ENCODE assay signal across 9 mouse cellular contexts in genomic region chr5:127243209-127243608, GRCm38 (mm10). TPM values are rescaled to one million over a fixed set of nuclear protein-coding genes. Genes with fewer than 3 reads are reported as not detected.
DNase-seq lines count a peak whose midpoint lies in the region; ATAC-seq and TF ChIP-seq lines count a peak whose summit lies in the region.
"Had no signal": no experiment of that assay in that cellular context is flagged by ENCODE, and none has a peak within 500 bp of the region (broad histone marks: within the 10 kb centered on the region; RNA-seq: fewer than 3 reads in every experiment).

No protein-coding gene starts in this region.

- peak overlapping the region; percentile 36; the same call in 1 of the 2 replicates for H3K9ac ChIP-seq in lung, postnatal 0 days (replicated peaks; ENCODE audit: low read depth)
- H3K9ac ChIP-seq in stomach, embryonic 14.5 days (replicated peaks; ENCODE audit: low read depth, low read length), result no peak overlapping the region

- no peak overlapping the region for H3K27ac ChIP-seq in lung, postnatal 0 days (ENCODE audit: low read length)
- peak overlapping the region; percentile 94 for H3K27ac ChIP-seq in limb, embryonic 10.5 days
- no peak overlapping the region for H3K27ac ChIP-seq in stomach, embryonic 14.5 days (ENCODE audit: low read length)

- H3K4me1 ChIP-seq in lung, postnatal 0 days (ENCODE audit: insufficient read depth, low read depth, low read length), result peaks cover 6% of the 10 kb centered on the region; the same call in 1 of the 2 replicates
- H3K4me1 ChIP-seq in limb, embryonic 10.5 days, result peaks cover 50% of the 10 kb centered on the region
- H3K4me1 ChIP-seq in stomach, embryonic 14.5 days (ENCODE audit: control insufficient read depth, insufficient read depth, low read length), result peaks cover 13% of the 10 kb centered on the region; the same call in 1 of the 2 replicates

- H3K27me3 ChIP-seq in lung, postnatal 0 days (replicated peaks; ENCODE audit: insufficient read depth, low read length), result no peaks in the 10 kb centered on the region
- no peaks in the 10 kb centered on the region for H3K27me3 ChIP-seq in limb, embryonic 10.5 days (ENCODE audit: low read depth, poor library complexity, severe bottlenecking)
- H3K27me3 ChIP-seq in stomach, embryonic 14.5 days (ENCODE audit: control insufficient read depth, insufficient read depth, low read length), result peaks cover 26% of the 10 kb centered on the region; the same call in 1 of the 2 replicates

- H3K4me3 ChIP-seq in lung, postnatal 0 days (ENCODE audit: low read depth, low read length), result peak overlapping the region; percentile 53
- H3K4me3 ChIP-seq in limb, embryonic 10.5 days, result peak overlapping the region; percentile 90
- peak overlapping the region; percentile 56 for H3K4me3 ChIP-seq in stomach, embryonic 14.5 days (ENCODE audit: low read depth, low read length)

- ATAC-seq in lung, postnatal 0 days, result no peak
- no peak for ATAC-seq in stomach, embryonic 14.5 days (ENCODE audit: insufficient number of reproducible peaks, insufficient read depth, low FRiP score, low read depth)

- H3K36me3 ChIP-seq in lung, postnatal 0 days (ENCODE audit: insufficient read depth, low read length), result no peaks in the 10 kb centered on the region
- H3K36me3 ChIP-seq in limb, embryonic 10.5 days, result peaks cover 16% of the 10 kb centered on the region; the same call in 1 of the 2 replicates
- H3K36me3 ChIP-seq in stomach, embryonic 14.5 days (ENCODE audit: control insufficient read depth, insufficient read depth, low read length), result no peaks in the 10 kb centered on the region

- no peak for TF ChIP-seq CTCF in lung, postnatal 0 days (IDR thresholded peaks at IDR 0.05)

- no peaks in the 10 kb centered on the region for H3K9me3 ChIP-seq in lung, postnatal 0 days (ENCODE audit: low read length)
- H3K9me3 ChIP-seq in limb, embryonic 10.5 days (replicated peaks), result no peaks in the 10 kb centered on the region; the same call in 1 of the 2 replicates
- no peaks in the 10 kb centered on the region for H3K9me3 ChIP-seq in stomach, embryonic 14.5 days (ENCODE audit: control insufficient read depth, low read depth, low read length)

- peak overlapping the region; percentile 76 for H3K4me2 ChIP-seq in lung, postnatal 0 days (replicated peaks; ENCODE audit: low read depth, low read length)
- H3K4me2 ChIP-seq in stomach, embryonic 14.5 days (replicated peaks; ENCODE audit: low read depth, low read length), result peak overlapping the region; percentile 85

- no peak for TF ChIP-seq EP300 in lung, postnatal 0 days (IDR thresholded peaks at IDR 0.05)

- peak; percentile 5 for DNase-seq in adrenal gland, postnatal 10 days
- no peak for DNase-seq in adrenal gland, postnatal 36 days
- DNase-seq in lung, postnatal 0 days (ENCODE audit: low spot score), result peak; percentile 13
- no peak for DNase-seq in lung, postnatal 25 days (ENCODE audit: low spot score)
- peak; percentile 49 for DNase-seq in limb, embryonic 10.5 days (ENCODE audit: low spot score)
- no peak for DNase-seq in thymus, postnatal 4 days
- DNase-seq in right cerebral cortex, postnatal 25 days, result no peak
- DNase-seq: layer of hippocampus, adult 9-11 months had no signal

- WGBS in lung, postnatal 0 days, result under 1% methylated on average over 16 of the region's 16 CpGs
- under 1% methylated on average over 16 of the region's 16 CpGs for WGBS in limb, embryonic 10.5 days
- 2% methylated on average over 16 of the region's 16 CpGs for WGBS in stomach, embryonic 14.5 days

RNA-seq across cellular contexts. Expression of gene Tmem132c, which starts 1.6 kb away (rescaled TPM):
- 1 to 10 TPM; 1.5 to 2.3 TPM for total RNA-seq in adrenal gland, postnatal 10 days (2021)
- total RNA-seq in adrenal gland, postnatal 36 days (2021), result under 1 TPM; 0.72 to 0.73 TPM
- polyA plus RNA-seq in lung, postnatal 0 days (2015; fragmentation: Nextera tagmentation; extraction: Ambion mirVana), result 11.1 and 11.8 TPM in 2 replicates
- polyA plus RNA-seq in limb, embryonic 10.5 days (2016; fragmentation: Nextera tagmentation; extraction: Ambion mirVana), result 40.4 and 44.7 TPM in 2 replicates
- 1.8 and 2.8 TPM in 2 replicates for polyA plus RNA-seq in stomach, embryonic 14.5 days (2014; fragmentation: Nextera tagmentation; extraction: Ambion mirVana)

Comparison
In these comparisons a context has a peak if more than half of its experiments do, and no peak if none do; other contexts are left out.
1. DNase-seq: peak in adrenal gland, postnatal 10 days (single experiment), lung, postnatal 0 days (single experiment) and limb, embryonic 10.5 days (single experiment); none in adrenal gland, postnatal 36 days (0 of 2), lung, postnatal 25 days (single experiment), thymus, postnatal 4 days (single experiment) and right cerebral cortex, postnatal 25 days (single experiment).
2. Peak in every context shown above with its lines, with median percentiles within 50 percentile points of each other: H3K4me3 ChIP-seq.